8 mouse cellular contexts compared by ENCODE assay signal in the genomic region with DNA sequence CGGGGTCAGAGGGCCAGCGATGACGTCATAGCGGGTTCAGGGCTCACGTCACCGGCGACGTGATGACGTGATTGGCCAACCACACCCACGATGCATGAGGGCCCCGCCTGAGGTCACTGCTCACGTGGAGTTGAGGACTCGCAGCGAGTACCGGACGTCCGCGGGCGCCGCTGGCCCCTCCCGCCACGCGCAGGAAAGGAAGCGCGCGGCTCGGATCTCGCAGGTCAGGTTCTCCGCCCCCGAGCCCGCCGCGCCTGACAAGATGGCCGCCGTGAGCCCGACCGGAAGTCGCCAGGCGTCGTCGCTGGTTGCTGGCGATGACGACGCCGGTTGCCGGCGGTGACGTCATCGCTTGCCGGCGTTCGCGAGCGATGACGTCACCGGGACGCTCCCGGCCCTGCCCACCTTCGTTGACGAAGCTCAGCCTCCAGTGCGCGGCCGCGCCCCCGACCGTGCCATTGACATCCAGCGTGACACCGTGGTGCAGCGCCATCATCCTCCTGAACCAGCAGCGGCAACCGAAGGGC. TPM values are rescaled to one million over a fixed set of nuclear protein-coding genes. Genes with fewer than 3 reads are reported as not detected.
DNase-seq lines count a peak whose midpoint lies in the region; ATAC-seq and TF ChIP-seq lines count a peak whose summit lies in the region.

No protein-coding gene starts in this region.

- no peaks in the 10 kb centered on the region for H3K36me3 ChIP-seq in heart, adult 2 months (ENCODE audit: control insufficient read depth, insufficient read depth, low read length)
- H3K36me3 ChIP-seq in heart, embryonic 11.5 days (ENCODE audit: control insufficient read depth, insufficient read depth, low read length) = no peaks in the 10 kb centered on the region
- H3K36me3 ChIP-seq in liver, adult 2 months (ENCODE audit: control insufficient read depth, insufficient read depth, low read length) = no peaks in the 10 kb centered on the region
- H3K36me3 ChIP-seq in midbrain, embryonic 16.5 days (ENCODE audit: control insufficient read depth, insufficient read depth, low read length) = no peaks in the 10 kb centered on the region
- no peaks in the 10 kb centered on the region for H3K36me3 ChIP-seq in splenic B cell, adult 2 months (ENCODE audit: control insufficient read depth, insufficient read depth, low read length, poor library complexity, severe bottlenecking)

- TF ChIP-seq POLR2A in heart, adult 2 months (IDR thresholded peaks at IDR 0.05; ENCODE audit: insufficient read depth, low read depth, low read length) = no peak
- TF ChIP-seq POLR2A in liver, adult 2 months (IDR thresholded peaks at IDR 0.05; ENCODE audit: extremely low read depth, insufficient read depth, low read length) = no peak

- TF ChIP-seq CTCF in heart, adult 2 months (IDR thresholded peaks at IDR 0.05) = no peak
- TF ChIP-seq CTCF in liver, adult 2 months (IDR thresholded peaks at IDR 0.05; ENCODE audit: low read depth, low read length) = no peak

- H3K4me3 ChIP-seq in heart, adult 2 months = peak overlapping the region; percentile 49
- peak overlapping the region; percentile 62 for H3K4me3 ChIP-seq in heart, embryonic 11.5 days (ENCODE audit: low read depth, low read length)
- H3K4me3 ChIP-seq in liver, adult 2 months (ENCODE audit: insufficient read depth, low read depth, low read length) = peak overlapping the region; percentile 63
- H3K4me3 ChIP-seq in midbrain, embryonic 16.5 days (ENCODE audit: low read depth, low read length) = peak overlapping the region; percentile 60

- peak overlapping the region; percentile 9; the same call in 1 of the 2 replicates for H3K9ac ChIP-seq in heart, adult 2 months (ENCODE audit: low read depth, low read length)
- H3K9ac ChIP-seq in heart, embryonic 11.5 days (ENCODE audit: low read depth, low read length) = peak overlapping the region; percentile 67
- no peak overlapping the region; the same call in 1 of the 2 replicates for H3K9ac ChIP-seq in liver, adult 2 months (ENCODE audit: low read depth, low read length)
- peak overlapping the region; percentile 55 for H3K9ac ChIP-seq in midbrain, embryonic 16.5 days (ENCODE audit: low read depth, low read length)

- 2% methylated on average over 71 of the region's 71 CpGs for WGBS in heart, adult 2 months
- WGBS in heart, embryonic 11.5 days (ENCODE audit: insufficient replicate concordance) = 3% methylated on average over 71 of the region's 71 CpGs
- WGBS in liver, adult 2 months = 5% methylated on average over 71 of the region's 71 CpGs
- WGBS in midbrain, embryonic 16.5 days = 3% methylated on average over 69 of the region's 71 CpGs

- H3K4me2 ChIP-seq in heart, embryonic 11.5 days = peak overlapping the region; percentile 74
- H3K4me2 ChIP-seq in midbrain, embryonic 16.5 days (ENCODE audit: low read length) = peak overlapping the region; percentile 77

- peak; percentile 51 to 66 for DNase-seq in heart, adult 2 months
- no peak for DNase-seq in heart, adult 8-10 months (ENCODE audit: low spot score)
- peak; percentile 89 for DNase-seq in embryo, embryonic 11 days
- DNase-seq in kidney, adult 9 months = peak; percentile 69
- DNase-seq in liver, adult 2 months (ENCODE audit: extremely low read depth, low read depth, low spot score) = no peak
- DNase-seq in splenic B cell, adult 2 months (ENCODE audit: low read depth, low spot score) = peak; percentile 94

- peaks cover 10% of the 10 kb centered on the region; the same call in 1 of the 2 replicates for H3K9me3 ChIP-seq in heart, embryonic 11.5 days (replicated peaks; ENCODE audit: control insufficient read depth, low read length)
- H3K9me3 ChIP-seq in midbrain, embryonic 16.5 days (replicated peaks; ENCODE audit: control insufficient read depth, low read length, poor library complexity, severe bottlenecking) = no peaks in the 10 kb centered on the region

- peak; percentile 44 for ATAC-seq in heart, embryonic 11.5 days (replicated peaks; ENCODE audit: insufficient number of reproducible peaks, low FRiP score, low TSS enrichment)
- peak; percentile 69 for ATAC-seq in midbrain, embryonic 16.5 days

- no peaks in the 10 kb centered on the region for H3K4me1 ChIP-seq in heart, adult 2 months (ENCODE audit: control insufficient read depth, insufficient read depth, low read length)
- H3K4me1 ChIP-seq in heart, embryonic 11.5 days (ENCODE audit: control insufficient read depth, insufficient read depth, low read length) = no peaks in the 10 kb centered on the region
- peaks cover 4% of the 10 kb centered on the region; the same call in 1 of the 2 replicates for H3K4me1 ChIP-seq in liver, adult 2 months (ENCODE audit: control insufficient read depth, insufficient read depth, low read length)
- H3K4me1 ChIP-seq in midbrain, embryonic 16.5 days (ENCODE audit: control insufficient read depth, insufficient read depth, low read length) = no peaks in the 10 kb centered on the region

- peak overlapping the region; percentile 28; the same call in 1 of the 2 replicates for H3K27ac ChIP-seq in heart, adult 2 months
- H3K27ac ChIP-seq in heart, embryonic 11.5 days (ENCODE audit: low read depth, low read length) = peak overlapping the region; percentile 92
- H3K27ac ChIP-seq in liver, adult 2 months (replicated peaks; ENCODE audit: insufficient read depth, low read depth, low read length) = no peak overlapping the region
- H3K27ac ChIP-seq in midbrain, embryonic 16.5 days (ENCODE audit: low read length) = peak overlapping the region; percentile 96

- TF ChIP-seq EP300 in heart, adult 2 months (IDR thresholded peaks at IDR 0.05; ENCODE audit: insufficient read depth, low read depth, low read length) = no peak

- intact Hi-C loops in heart, adult 2 months (cut with DNase I) = no loop called here

- no peaks in the 10 kb centered on the region for H3K79me2 ChIP-seq in heart, adult 2 months (replicated peaks; ENCODE audit: control insufficient read depth, insufficient read depth, low read length)
- H3K79me2 ChIP-seq in liver, adult 2 months (ENCODE audit: control insufficient read depth, insufficient read depth, low read length) = no peaks in the 10 kb centered on the region

- no peaks in the 10 kb centered on the region for H3K27me3 ChIP-seq in heart, adult 2 months (ENCODE audit: control insufficient read depth, insufficient read depth, low read length)
- no peaks in the 10 kb centered on the region for H3K27me3 ChIP-seq in heart, embryonic 11.5 days (ENCODE audit: control insufficient read depth, insufficient read depth, low read length)
- no peaks in the 10 kb centered on the region for H3K27me3 ChIP-seq in liver, adult 2 months (ENCODE audit: control insufficient read depth, insufficient read depth, low read length)
- H3K27me3 ChIP-seq in midbrain, embryonic 16.5 days (ENCODE audit: control insufficient read depth, insufficient read depth, low read depth, low read length) = no peaks in the 10 kb centered on the region
- H3K27me3 ChIP-seq in splenic B cell, adult 2 months (ENCODE audit: control insufficient read depth, insufficient read depth, low read length, poor library complexity, severe bottlenecking) = no peaks in the 10 kb centered on the region

RNA-seq across cellular contexts. Expression of gene Csf2ra, which starts 1.8 kb away (rescaled TPM):
- total RNA-seq in heart, adult 2 months (2021) = 1 to 10 TPM; 6.3 to 7.7 TPM
- polyA plus RNA-seq in heart, adult 2 months (2012; rRNA removed) = 34.5 and 68.1 TPM in 2 replicates
- total RNA-seq in heart, adult 8-10 months (2022) = 10 to 100 TPM in 1 of 4 experiments, 1 to 10 TPM in 3; 3.8 to 11.6 (median 6.2) TPM
- polyA plus RNA-seq in heart, embryonic 11.5 days (2014; fragmentation: Nextera tagmentation; extraction: Ambion mirVana) = 25.6 and 29.6 TPM in 2 replicates
- 3.4 and 10.4 TPM in 2 replicates for total RNA-seq in liver, adult 2 months (2014; rRNA removed)
- 18.1 and 28.5 TPM in 2 replicates for polyA plus RNA-seq in liver, adult 2 months (2012; rRNA removed)
- polyA plus RNA-seq in midbrain, embryonic 16.5 days (2015; fragmentation: Nextera tagmentation; extraction: Ambion mirVana) = 62.6 and 65.5 TPM in 2 replicates

RNA-seq across cellular contexts. Expression of gene Gm6020, which starts 42.8 kb away (rescaled TPM):
- not detected for total RNA-seq in heart, adult 2 months (2021)
- not detected in 2 replicates for polyA plus RNA-seq in heart, adult 2 months (2012; rRNA removed)
- total RNA-seq in heart, adult 8-10 months (2022) = not detected
- not detected in 2 replicates for polyA plus RNA-seq in heart, embryonic 11.5 days (2014; fragmentation: Nextera tagmentation; extraction: Ambion mirVana)
- total RNA-seq in liver, adult 2 months (2014; rRNA removed) = not detected in 2 replicates
- not detected in 2 replicates for polyA plus RNA-seq in liver, adult 2 months (2012; rRNA removed)
- polyA plus RNA-seq in midbrain, embryonic 16.5 days (2015; fragmentation: Nextera tagmentation; extraction: Ambion mirVana) = not detected in 2 replicates

RNA-seq across cellular contexts. Expression of gene Gm7102, which starts 50.4 kb away (rescaled TPM):
- total RNA-seq in heart, adult 2 months (2021) = under 1 TPM in 1 of 2 experiments, not detected in 1; 0.16 TPM
- polyA plus RNA-seq in heart, adult 2 months (2012; rRNA removed) = not detected in 2 replicates
- not detected for total RNA-seq in heart, adult 8-10 months (2022)
- 0.24 and 0.25 TPM in 2 replicates for polyA plus RNA-seq in heart, embryonic 11.5 days (2014; fragmentation: Nextera tagmentation; extraction: Ambion mirVana)
- not detected in 2 replicates for total RNA-seq in liver, adult 2 months (2014; rRNA removed)
- polyA plus RNA-seq in liver, adult 2 months (2012; rRNA removed) = not detected in 2 replicates
- polyA plus RNA-seq in midbrain, embryonic 16.5 days (2015; fragmentation: Nextera tagmentation; extraction: Ambion mirVana) = 0.19 TPM in 1 of 2 replicates, not detected in the other

Comparison
In these comparisons a context has a peak if more than half of its experiments do, and no peak if none do; other contexts are left out.
1. DNase-seq: peak in heart, adult 2 months (2 of 2), embryo, embryonic 11 days (single experiment), kidney, adult 9 months (single experiment) and splenic B cell, adult 2 months (single experiment); none in heart, adult 8-10 months (single experiment) and liver, adult 2 months (single experiment).
2. Peak in every context shown above with its lines, with median percentiles within 50 percentile points of each other: H3K4me3 ChIP-seq.